Mouse (Mus musculus) layer of hippocampus, adult 11-12 months (tissue): ENCODE data around the gene Tuba3b.

Experiments
- DNase-seq: peaks from one replicate; pipeline ENCODE4 v3.0.0; 2022; ENCODE audit warnings: low spot score

The Tuba3b gene

DNA sequence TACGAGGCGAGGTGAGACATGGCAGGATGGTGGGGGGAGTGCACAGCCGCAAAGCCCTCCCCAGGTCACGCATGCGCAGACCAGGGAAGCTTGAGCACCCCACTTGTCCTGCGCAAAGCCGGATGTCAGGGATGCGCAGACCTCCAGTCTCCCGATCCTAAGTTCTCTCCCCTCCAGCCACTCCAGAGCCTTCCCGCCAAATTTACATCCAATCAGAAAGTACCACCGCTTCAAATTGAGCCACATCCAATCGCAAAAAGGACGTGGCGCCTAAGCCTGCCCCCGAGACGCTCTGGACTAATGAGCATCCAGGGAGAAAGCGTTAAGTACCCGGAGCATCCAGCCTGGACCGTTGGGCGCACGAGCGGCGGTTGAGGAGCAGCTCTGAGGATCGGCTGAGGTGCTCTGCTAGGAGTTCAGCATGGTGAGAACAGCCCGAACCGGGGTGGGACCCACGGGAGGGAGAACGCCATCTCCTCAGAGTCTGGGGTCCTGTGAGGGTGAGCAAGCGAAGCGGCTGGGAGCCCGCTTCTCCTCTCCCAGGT, at the start of gene Tuba3b:
Gene Tuba3b (plus strand): TSS at position 92 of the 545 bp plus-strand sequence.
- DNase-seq: no peak

DNA sequence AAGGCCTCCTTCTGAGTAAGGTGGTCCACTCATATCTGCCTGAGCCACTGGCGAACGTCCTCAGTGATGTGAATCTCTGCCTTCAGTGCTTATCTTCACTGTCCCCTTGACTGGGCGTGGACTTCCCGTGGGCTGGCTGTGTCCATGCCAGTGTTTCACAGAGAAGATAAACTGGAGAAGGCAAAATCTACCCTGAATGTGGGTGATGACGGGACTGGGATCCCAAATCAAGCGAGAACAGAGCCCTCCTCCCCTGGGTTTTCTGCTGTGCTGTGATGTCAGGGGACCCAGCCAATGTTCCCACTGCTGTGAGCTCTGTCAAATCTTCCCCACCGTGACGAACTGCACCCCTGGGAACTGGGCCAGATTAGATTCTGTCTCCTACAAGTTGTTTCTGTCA, 48.3 kb upstream of the Tuba3b start:
- DNase-seq: no peak

DNA sequence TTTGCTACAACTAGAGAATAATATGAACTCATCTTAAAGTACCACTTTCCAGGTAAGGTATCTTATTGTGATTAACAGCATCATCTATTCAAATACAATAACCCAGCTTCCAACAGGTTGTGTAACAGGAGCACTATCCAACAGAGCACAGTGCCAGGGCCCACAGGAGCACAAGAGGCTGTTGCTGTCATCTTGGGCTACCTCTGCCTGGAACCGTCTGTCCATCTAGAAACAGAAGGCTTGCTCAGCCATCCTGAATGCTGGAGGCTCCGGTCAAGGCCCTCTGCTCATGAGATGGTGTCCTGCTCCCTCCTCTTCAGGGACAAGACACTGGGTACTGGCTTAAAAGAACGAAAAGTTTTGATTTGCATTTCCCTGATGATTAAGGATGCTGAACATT, 47.7 kb upstream of the Tuba3b start:
- DNase-seq: no peak

DNA sequence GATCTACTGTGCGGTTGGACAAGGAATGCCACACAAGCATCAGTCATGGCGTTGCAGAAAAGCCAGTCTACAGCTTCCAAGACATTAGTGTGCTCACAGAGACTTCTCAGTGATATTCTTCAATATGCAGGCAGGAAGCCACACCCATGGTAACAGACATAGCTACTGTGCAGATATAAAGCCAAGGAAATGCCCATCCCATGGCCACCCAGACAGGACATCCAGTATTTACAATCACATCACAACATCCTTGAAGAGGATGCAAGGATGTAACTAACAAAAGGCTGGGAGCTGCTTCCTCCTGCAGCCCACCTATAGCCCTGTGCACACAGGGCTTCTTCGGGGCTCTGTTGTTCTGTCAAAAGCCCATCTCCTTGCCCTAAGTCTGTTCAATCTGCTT, 46.9 kb upstream of the Tuba3b start:
- no peak for DNase-seq

DNA sequence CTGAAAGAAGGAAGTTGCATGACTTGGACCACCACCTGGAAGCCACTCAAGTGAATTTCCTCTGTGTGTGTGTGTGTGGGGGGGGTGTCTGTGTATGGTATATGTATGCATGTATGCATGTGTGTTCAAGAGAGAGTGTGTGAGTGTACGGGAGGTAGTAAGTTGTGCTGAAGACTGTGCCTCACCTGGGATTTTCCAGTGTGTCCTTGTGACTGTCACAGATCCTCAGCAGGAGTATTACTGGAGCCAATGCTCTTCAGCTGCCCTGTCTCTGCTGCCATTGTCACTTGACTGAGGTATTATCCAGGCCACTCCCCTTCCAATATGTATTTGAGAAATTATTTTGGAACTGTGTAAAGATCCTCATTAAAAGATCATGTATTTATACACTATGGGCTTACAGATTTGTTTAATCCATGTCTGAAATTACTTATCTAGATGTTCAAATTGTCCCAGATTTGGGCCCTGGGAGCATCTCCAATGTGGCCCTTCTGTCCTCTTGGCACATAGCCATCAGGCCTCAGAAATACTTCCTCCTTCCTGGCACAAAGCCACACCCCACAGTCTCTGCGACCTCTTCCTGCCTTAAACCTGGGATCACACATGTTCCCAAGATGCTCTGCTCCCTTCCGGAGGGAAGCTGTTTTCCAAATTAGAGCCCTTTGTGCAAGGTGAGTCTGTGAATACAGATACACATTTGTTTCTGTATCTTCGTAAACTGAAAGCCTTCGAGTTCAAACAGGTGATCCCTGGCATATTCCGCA, 42.1 kb upstream of the Tuba3b start:
- no peak for DNase-seq

DNA sequence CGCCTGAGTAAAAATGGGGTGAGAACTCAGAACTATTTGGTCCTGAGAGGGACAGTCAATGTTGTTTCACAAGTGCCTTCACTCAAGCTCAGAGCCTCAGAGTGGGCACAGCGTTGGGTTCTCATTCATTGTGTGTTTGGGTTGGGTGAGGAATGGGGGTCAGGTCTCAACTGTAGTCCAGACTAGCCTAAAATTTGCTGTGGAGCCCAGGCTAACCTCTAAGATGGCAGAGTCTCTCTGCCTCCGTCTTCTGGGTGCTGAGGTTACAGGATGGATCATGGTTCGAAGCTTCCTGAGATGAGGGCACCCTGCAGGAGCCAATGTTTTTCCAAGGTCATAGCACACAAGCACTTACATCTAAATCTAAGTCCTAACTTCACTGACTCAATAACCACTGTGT, 38.8 kb upstream of the Tuba3b start:
- DNase-seq: no peak

DNA sequence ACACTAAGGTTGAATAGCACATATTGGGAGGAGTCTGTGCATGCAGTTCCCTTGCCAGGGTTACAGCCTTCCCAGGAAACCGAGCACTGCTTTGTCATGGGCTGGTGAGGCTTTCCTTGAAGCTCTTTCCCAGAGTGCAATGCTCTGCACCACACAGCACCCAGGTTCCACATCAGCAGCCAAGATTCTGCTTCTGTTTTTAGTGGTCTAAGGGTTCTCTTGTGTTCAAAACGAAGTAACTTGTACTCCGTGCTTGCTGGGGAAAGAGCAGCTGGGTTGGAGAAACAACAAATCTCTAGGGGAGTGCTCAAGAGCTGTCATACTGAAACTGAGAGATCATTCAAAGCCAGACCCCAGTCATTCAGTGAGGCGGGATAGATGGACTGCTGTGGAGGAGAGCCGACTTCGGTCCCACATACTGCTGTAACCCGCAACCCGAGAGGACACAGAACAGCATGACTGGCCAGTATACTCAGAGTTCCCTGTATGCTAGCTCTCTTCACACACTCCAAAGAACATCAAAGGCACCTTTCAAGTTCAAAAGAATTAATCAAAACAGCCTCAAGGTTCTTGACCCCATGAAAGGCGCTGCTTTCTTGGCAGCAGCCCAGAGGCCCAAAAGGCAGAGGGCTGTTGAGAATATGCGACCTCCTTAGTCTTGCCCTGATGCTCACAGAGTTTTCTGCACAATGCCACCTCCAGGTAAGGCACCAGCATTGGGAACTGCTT, 36.9 kb upstream of the Tuba3b start:
- no peak for DNase-seq

DNA sequence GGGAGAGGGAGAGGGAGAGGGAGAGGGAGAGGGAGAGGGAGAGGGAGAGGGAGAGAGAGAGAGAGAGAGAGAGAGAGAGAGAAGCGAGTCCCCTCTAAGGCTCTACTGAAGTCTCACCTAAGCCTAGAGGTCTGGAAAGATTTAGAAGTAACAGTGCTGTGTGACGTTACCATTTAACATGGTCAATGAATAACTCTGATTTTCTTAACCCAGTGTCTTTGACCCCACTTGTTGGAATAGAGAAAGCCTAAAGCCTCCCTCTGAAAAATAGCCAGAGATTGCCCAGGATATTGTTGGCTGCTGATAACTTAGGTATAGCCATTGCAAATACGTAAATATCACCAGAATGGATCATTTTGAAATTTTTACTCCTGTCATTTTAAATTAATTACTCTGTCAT, 35.8 kb upstream of the Tuba3b start:
- DNase-seq: no peak

DNA sequence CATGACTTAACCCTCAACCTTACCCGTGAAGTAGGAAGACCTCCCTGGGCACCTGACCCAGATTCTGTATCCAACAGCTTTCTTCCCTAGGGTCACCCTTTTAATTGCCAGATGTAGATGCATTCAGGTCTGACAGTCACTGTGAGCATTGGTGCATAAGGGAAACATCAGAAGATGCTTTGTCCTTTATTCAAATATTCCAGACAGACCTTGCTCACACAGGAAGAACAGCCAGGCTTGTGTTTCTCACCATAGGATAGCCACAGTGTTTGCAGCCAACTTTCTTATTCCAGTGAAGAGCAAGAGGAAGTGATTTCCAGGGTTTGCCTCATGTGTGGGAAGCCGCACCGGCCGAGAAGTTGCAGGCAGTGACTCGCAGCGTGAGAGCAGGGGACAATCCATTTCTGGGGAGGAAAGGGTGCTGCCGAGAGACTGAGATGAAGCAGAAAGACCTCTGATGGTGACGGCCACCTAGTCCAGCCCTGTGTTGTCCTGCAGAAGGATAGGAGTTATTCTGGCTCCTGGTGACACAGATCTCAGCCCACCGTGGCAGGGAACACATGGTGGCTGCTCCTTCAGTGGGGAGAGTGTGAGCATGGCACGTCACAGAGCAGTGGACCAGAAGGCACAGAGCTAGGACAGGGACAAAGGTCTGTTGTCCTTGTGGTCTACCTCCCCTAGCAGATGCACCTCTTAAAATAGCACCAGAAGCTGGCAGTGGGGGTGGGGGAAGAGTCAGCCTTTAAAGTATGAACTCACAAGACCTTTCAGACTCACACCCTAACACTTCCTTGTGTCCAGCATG, 34.0 kb upstream of the Tuba3b start:
- DNase-seq: no peak

DNA sequence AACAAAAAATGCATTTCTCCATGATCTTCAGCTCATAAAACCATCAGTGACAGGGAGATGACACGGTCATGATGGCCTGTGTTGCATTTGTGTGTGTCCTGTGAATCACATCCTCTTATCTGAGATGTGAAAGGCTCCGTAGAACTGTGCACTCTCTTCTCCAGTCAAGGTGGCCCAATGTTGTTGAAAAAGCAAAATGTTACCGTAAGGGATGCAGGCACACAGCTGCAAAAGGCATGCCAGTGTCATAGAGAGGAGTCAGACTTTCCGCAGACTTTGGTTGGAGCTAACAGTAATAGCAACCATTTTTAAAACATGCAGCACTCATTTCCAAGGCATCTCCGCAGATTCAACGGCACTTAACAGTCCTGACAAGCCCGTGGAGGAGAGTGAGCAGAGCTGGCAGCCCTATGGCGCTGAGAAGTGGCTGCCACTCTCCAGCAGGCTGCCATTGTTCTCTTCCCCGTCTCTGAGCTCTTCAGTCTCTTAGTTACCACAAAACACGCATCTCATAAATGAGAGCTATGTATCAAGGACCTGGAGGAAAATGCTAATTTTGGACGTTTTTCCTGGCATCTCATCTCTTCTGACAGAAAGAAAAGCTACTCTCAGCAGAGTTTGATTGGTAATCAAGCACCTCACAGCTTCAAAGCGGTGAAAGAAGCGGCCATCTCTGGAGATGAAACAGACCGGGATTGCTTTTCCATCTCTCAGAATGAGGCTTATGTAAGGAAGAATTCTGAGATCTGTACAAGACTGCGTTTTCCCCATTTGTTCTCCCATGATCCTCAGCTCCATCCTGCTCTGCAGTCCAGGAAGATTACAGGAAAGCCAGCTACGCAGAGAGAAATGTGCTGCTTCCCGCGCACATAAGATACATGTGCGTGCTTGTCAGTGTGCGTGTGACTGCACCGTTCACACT, 30.2 kb upstream of the Tuba3b start:
- DNase-seq: no peak

DNA sequence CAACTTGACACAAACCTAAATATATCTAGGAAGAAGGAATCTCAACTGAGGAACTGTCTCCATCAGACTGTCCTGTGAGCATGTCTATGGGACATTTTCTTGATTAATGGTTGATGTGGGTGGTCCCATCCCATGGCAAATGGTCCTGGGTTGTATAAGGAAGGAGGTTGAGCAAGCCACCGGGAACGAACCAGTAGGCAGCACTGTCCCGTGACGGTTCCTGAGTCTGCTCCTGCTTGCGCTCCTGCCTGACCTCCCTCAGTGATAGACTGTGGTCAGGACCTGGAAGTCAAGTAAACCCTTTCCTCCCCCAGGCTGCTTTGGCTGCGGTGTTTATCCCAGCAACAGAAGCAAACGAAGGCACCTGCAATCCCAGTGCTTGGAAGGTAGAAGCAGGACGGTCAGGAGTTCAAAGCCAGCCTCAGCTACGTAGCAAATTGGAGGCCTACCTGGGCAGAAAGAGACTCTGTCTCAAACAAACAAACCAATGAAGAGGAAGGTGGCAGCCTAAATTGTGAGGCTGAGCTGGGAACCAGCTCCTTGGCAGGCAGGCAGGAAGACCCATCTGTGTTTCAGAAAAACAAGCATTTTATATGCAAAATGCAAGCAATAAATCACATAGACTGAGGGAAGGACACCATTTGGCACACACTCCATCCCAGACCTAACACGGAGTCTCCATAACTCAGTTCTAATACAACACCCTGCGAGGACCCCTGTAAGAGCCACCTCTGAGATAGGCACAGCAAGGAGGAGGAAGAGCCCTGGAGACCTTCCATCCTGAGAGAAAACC, 24.9 kb upstream of the Tuba3b start:
- no peak for DNase-seq

DNA sequence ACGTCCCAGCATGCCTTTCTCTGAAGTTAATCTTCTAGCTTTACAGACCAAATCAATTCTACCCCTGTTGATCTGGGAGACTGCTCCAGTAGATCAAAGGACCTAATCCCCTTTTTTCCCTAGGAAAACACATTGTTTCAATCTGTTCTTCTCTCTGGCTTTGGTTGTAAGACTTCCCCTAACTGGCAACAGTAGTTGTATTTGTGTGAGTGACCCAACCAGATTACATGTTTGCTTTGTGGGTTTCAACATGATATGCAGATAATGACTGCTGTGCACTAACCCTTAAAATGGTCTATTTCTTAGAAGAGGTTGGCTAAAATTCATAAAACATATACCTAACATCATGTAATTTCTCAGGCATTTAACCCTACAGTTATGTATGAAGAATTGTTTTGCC, 24.0 kb upstream of the Tuba3b start:
- DNase-seq: no peak

DNA sequence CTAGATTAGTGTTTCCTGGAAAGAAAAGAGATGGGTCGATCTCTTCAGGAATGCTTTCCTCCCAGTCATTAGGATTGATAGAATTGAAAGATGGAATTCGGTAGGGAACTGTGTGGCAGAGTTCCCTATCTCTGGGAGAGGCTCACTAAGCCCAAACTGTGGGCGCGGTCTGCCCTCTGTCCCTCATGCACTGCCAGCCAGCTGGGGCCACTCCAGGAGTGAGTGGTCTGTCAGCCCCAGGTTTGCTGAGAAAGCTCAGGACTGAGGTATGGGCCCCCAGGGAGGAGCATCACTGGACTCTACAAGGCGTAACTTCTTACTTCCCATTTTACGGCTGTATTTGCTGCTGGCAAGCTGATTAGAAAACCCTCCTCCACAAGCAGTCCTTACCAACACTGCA, 23.5 kb upstream of the Tuba3b start:
- no peak for DNase-seq

DNA sequence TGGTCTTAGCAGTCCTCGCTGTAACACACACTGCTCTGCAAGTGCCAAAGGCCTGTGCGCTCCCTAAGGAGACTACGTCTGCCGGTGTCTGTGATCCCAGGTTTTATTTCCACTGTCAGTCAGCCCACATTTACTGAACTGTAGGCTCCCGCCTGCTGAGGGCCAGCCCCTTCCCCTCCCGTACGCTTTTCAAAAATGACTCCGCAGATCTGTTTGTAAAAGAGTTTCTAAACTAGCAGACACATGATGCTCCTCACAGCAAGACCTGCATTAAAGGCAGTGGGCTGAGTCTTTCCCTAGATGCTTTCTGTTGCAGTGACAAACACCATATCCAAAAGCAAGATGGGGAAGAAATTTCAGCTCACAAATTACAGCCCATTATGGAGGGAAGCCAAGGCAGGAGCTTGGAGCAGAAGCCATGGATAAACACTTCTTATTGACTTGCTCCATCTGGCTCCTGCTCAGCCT, 23.0 kb upstream of the Tuba3b start:
- no peak for DNase-seq

DNA sequence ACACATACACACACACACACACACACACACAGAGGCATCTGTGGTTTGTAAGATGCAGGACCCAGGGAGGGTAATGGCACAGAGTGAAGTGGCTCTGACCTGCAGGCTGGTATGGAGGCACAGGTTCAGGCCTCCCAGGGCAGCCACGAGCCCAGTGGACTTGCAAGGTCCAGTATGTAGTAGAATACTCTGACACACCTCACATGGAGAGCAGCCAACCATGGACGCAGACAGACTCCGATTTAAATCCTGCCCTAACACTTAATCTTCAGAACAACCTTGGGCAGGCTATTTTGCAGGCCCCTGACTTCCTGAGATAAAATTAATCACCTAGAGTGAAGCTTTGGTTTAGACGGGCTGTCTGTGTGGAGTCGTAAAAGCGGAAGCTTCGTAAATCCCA, 21.6 kb upstream of the Tuba3b start:
- no peak for DNase-seq

DNA sequence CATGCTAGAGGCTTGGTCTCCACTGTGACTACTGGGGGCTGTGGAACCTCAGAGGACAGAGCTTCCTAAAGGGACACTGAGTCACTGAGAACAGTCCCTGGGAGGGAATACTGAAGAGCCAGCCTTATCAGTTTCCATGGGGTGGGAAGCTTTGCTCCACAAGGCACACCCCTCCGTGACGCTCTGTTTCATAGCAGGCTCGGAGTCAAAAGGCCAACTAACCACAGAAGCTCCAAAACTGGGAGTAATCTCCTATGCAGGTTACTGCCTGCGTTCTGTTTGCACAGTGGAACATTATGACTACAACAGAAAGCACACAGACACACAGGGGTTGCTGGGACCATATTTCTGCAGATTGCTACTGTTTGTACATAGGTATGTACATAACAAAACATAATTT, 19.7 kb upstream of the Tuba3b start:
- no peak for DNase-seq

DNA sequence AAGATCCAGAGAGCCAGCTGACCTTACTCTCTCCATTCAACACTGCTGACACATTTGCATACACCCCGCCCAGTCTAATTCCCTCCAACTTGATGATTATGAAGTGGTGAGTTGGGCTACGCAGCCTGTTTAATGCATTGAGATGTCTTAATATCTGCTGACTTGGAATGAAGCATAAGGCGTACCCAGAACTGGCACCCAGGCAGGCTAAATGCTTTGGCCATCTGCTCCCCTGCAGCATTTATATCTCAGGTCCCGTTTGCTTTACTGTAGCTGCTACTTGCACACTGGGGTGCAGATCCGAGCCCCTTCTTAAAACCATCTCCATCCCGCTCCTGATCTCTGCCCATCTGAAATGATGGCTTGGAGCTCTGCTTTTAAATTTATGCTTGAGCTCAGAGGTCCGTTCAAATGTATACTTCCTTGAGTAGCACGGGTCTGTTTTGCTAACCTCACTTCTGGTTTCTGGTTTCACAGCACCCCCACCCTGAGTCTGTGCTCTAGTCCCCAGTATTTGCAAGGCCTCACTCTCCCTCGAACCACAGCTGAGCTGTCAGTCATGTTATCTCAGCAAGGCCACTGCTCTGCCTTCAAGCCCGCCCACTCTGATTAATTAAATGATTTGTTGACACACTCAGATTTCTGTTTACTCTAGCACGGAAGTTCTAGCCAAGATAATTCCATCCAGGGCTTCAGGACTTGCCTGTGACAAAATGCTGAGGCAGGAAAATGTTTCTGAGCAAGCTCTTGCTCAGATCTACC, 16.6 kb upstream of the Tuba3b start:
- peak; percentile 24 for DNase-seq

DNA sequence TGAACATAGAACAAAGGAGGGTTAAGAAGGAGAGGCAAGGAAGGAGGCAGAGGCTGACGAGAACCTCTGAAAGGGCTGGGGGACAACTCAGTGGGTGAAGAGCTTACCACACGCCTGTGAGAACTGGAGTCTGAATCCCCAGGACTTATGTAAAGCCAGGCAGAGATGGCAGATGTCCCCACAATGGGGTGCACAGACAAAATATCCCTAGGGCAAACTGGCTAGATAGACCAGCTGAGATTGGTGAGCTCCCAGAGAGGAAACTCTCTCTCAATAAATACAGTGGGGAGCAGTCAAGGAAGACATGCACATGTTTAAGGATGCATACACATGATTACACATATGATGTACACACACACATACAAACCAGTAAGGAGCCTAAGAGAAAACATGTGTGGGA, 11.4 kb upstream of the Tuba3b start:
- no peak for DNase-seq

DNA sequence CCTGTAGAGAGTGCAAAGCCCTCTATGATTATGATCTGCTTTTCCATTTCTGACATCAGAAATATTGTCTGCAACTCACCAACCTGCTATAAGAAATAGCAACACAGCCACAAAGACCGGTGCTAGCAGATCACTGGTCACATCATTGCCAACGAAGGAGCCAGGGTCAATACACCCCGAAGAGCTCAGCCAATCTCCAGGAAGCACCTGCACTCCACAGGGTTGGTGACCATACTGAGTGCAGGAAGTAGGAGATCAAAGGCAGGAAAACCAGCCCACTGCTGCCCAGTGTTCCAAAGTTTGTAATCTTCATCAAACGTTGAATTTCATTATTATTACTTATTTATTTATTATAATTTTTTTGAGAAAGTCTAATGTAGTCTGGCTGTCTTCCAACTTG, 10.9 kb upstream of the Tuba3b start:
- DNase-seq: no peak

DNA sequence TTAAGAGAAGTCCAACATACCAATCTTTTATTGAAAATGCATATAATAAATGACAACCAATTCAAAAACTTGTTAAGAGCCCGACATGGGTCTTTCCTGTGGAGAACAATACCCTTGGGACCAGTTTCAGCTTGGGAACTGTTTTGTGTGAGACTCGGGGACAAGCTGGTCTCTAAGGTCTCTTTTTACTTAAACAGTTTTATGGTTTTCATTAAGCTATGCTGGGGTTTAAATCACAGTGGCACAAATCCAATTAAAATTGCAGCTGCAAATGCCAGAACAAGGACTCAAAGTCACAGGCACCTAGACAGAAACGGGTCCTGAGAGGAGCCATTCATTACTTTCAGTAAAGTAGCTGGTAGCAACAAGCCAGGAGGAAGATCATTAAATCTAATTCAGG, 10.4 kb upstream of the Tuba3b start:
- DNase-seq: no peak
